Mouse (Mus musculus) cerebellum, adult 8-10 months (tissue): ENCODE measurements around the gene Tmem80.
A peak's percentile ranks its signal among the peaks of the same experiment; 100 is the strongest.

Source experiments
- DNase-seq: peaks from one replicate; pipeline ENCODE4 v3.0.0; 2022

Gene Tmem80

GRCm38 (mm10) chr7:141363106-141363751 is 35.7 kb downstream of the Tmem80 start:
- peak; percentile 85 for DNase-seq

- no peak for DNase-seq
These were observed 36.2 kb downstream of the Tmem80 start for GRCm38 (mm10) chr7:141363752-141364125.

GRCm38 (mm10) chr7:141364349-141365048 is 37.0 kb downstream of the Tmem80 start:
- DNase-seq, result no peak

GRCm38 (mm10) chr7:141365049-141365445 is 37.5 kb downstream of the Tmem80 start:
- no peak for DNase-seq

GRCm38 (mm10) chr7:141367358-141367757 is 39.8 kb downstream of the Tmem80 start:
- DNase-seq, result no peak

GRCm38 (mm10) chr7:141369918-141370317 is 42.4 kb downstream of the Tmem80 start:
- DNase-seq, result no peak

GRCm38 (mm10) chr7:141371942-141372595 is 44.5 kb downstream of the Tmem80 start:
- no peak for DNase-seq

GRCm38 (mm10) chr7:141373611-141374010 is 46.1 kb downstream of the Tmem80 start:
- DNase-seq, result no peak

GRCm38 (mm10) chr7:141374399-141374798 is 46.9 kb downstream of the Tmem80 start:
- no peak for DNase-seq

GRCm38 (mm10) chr7:141379584-141379983 is 52.0 kb downstream of the Tmem80 start:
- DNase-seq, result no peak

- DNase-seq, result no peak
These were observed 53.7 kb downstream of the Tmem80 start for GRCm38 (mm10) chr7:141381068-141381835.
